Mouse (Mus musculus): ENCODE results near the gene Slc25a21.

DNA sequence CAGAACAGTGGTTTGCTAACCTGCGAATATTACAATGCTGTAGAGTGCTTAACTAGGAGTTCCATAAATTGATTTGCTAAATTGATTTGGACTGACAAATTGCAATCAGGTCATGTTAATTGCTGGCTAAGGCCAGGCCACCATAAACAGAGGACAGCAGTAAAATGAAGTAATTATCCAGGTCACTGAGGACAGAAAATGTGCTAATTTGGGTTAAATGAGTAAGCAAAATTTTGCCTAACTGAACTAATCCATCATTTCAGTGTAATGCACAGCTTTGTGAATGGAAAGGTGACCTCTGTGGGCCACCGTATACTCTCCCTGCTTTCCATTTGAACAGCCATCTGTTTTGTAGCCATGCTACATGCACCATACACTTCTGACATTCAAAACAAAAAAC, 124.7 kb downstream of the Slc25a21 start:
- TF ChIP-seq CTCF (conservative IDR thresholded peaks at IDR 0.05; ENCODE audit: insufficient read depth, insufficient read length, low read depth, low read length) (no peak), POLR2A (IDR thresholded peaks at IDR 0.05; ENCODE audit: low read depth, low read length) (no peak)

Measured in kidney, adult 2 months (tissue).